Mouse (Mus musculus) lung, postnatal 0 days (tissue): ENCODE results near the gene Slc4a4.

Experiments used
- CTCF ChIP-seq: IDR thresholded peaks from 2 replicates; pipeline ENCODE4 v1.5.1; 2016; ENCODE audit warnings: antibody characterized with exemption, mild to moderate bottlenecking
- EP300 ChIP-seq: IDR thresholded peaks from 2 replicates; pipeline ENCODE4 v1.6.1; 2016; ENCODE audit warnings: antibody characterized with exemption, mild to moderate bottlenecking, control low read depth

DNA sequence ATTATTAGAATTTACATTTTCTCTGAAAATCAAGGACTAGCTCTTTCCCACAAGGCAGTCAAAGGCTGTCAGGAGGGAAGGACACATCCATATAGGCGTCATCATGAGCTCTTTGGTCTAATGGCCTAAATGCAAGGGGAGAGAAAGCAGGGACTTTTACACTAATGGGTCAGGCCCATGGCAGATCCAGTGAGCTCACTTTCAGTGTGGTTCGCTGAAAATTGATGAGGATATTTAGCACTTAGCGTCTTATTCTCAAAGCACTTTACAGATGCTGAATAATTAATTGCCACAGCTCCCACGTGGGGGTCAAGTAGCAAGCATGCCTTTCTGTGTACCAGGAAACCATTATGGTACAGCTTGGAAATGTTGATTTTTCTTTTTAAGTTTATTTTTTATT lies 16.5 kb downstream of the Slc4a4 start:
- TF ChIP-seq CTCF (no peak), EP300 (no peak)
